Mouse (Mus musculus) ovary, postnatal 36 days (tissue): ENCODE data around the gene Vgll4.

Source experiments
- DNase-seq: peaks from one replicate; pipeline ENCODE4 v3.0.0; 2022; ENCODE audit warnings: low spot score, mixed read lengths

Vgll4 gene

GRCm38 (mm10) chr6:114918994-114919393 lies 50.8 kb downstream of the Vgll4 start:
- no peak for DNase-seq

- DNase-seq = no peak
Measured at GRCm38 (mm10) chr6:114917770-114918635, 51.8 kb downstream of the Vgll4 start.

GRCm38 (mm10) chr6:114917129-114917528 lies 52.7 kb downstream of the Vgll4 start:
- no peak for DNase-seq

DNA sequence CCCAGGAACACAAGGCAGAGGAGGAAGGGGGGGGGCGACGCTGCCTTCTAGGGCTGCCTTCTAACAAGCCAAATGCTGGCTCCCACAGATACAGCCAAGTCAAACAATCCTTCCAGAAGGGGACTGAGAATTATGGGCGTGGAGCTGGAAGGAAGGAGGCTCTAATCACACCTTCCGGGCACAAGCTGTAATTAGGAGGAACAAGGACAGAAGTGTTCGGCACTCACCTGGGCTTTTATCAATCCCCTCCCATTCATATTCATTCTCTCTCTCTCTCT lies 53.1 kb downstream of the Vgll4 start:
- no peak for DNase-seq

- DNase-seq = no peak
Measured at GRCm38 (mm10) chr6:114915915-114916714, 53.7 kb downstream of the Vgll4 start.

- DNase-seq = no peak
Measured at GRCm38 (mm10) chr6:114914041-114914716, 55.6 kb downstream of the Vgll4 start.

- no peak for DNase-seq
Measured at GRCm38 (mm10) chr6:114913142-114913541, 56.7 kb downstream of the Vgll4 start.

DNA sequence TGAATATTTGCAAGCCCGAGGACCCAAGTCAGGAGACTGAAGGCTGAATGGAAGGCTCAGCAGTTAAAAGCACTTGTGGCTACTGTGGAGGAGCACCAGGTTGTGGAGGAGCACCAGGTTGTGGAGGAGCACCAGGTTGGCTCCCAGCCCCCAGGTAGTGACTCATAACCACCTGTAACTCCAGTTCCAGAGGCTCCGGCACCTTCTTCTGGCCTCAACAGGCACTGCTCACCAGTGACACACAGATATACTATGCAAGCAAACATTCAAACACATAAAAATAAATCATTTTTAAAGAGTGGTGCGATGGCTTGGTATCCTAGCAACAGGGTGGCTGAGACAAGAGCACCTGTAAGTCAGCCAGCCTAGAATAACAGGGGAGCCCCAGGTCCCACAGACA lies 58.3 kb downstream of the Vgll4 start:
- no peak for DNase-seq

GRCm38 (mm10) chr6:114909801-114910200 lies 60.0 kb downstream of the Vgll4 start:
- no peak for DNase-seq

DNA sequence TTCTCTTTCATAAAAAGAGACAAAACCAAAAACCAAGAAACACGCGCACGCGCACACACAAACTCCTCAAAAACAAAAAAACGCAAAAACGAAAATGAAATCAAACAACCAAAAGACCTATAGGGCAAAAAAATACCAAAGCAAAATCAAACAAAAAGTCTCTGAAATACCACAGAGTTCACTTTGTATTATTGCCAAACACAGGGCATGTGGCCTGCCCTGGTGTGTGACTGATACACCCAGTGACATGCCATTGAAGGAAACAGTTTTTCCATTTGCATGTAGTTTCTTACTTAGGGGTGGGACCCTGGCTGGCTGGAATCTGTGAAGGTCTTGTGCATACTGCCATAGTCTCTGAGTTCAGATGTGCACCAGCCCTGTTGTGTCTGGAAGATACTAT lies 62.3 kb downstream of the Vgll4 start:
- DNase-seq = no peak

- no peak for DNase-seq
Measured at GRCm38 (mm10) chr6:114906209-114906608, 63.6 kb downstream of the Vgll4 start.

- no peak for DNase-seq
Measured at GRCm38 (mm10) chr6:114905253-114906028, 64.4 kb downstream of the Vgll4 start.

GRCm38 (mm10) chr6:114904818-114905217 lies 65.0 kb downstream of the Vgll4 start:
- no peak for DNase-seq

DNA sequence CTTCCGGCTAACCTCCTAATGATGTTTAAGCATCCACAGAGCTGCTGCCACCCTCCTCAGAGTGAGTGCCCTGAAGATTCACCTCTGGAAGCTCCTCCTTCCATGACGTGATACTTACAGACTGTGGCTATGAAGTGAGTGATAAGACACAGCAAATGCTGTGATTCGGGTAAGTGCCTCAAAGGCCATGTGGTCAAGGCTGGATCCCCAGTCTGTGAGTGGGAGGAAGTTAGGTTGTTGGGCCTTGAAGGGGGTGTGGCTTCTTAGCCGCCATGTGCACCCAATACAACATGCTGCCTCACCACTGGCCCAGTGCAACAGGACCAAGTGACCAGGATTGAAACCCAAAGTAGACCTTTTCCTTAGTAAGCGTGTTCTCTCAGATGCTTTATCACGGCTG lies 65.6 kb downstream of the Vgll4 start:
- DNase-seq = no peak

DNA sequence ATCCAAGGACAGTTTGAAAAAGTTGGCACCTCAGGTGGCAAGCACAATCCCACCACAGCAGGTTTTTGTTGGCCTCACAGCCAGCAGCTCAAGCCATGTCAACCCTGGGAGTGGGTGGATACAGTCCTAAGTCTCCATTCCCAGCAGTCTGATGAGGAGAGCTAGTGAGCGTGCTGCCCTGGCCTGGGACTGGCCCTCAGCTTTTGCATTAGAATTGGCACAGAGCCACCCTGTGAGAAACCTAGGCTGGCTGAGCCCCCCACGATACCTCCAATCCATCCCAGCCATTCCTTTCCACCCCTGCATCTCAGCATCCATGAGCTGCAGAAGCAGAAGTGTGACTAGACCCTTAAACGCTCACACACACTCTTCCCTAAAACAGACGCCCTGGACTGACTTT lies 67.9 kb downstream of the Vgll4 start:
- no peak for DNase-seq

DNA sequence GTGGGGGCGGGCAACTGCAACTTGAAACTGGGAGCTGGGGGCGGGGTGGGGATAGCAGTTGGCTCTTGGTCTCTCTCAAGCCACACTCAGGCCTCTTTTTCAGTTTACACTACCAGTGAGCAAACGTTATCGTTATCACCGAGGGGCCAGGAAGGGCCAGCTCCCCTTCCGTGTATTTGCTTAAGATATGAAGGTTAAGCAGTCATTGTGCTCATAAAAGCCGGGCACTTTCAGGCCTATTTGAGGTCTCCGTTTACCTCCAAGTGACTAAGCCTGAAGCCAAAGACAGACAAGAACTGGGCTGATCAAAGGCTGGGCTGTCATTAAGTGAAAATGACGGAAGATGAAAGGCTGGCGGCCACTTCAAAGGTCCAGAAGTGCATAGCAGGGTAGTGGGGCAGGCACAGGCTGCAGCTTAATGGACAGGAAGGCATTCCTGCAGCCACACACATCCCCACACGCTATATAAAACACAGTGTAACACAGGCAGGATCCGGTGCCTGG lies 68.4 kb downstream of the Vgll4 start:
- no peak for DNase-seq

DNA sequence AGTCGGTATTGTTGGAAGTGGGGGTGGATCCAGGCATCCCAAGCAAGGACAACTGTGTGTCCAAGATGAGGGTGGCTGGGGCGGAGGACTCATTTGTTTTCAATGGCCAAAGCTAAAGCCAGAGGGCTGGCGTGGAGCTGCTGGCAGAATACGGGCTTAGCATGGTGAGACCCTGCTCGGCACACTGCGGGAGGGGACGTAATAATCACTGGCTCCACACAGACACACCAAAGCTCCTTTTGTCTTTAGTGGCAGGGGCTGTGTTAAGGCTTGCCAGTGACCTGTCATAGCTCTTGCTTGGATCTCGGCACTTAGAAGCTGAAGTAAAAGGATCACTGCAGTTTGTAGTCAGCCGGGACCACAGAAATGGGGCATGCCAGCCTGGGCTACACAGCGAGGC lies 69.6 kb downstream of the Vgll4 start:
- no peak for DNase-seq

DNA sequence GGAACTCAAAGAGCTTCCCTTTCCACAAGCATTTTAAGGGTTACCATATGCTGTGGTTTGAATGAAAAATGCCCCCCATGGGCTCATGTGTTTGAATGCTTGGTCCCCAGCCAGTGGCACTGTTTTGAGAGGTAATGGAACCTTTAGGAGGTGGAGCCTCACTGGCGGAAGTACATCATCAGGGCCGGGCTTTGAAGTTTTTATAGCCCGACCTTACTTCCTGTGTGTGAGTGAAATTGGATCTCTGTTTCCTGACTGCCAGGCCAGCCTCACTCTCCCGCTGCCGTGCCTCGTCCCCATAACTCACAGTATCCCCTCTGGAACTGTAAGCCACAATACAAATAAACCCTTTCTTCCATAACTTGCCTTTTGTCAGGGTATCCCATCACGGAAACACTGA lies 70.1 kb downstream of the Vgll4 start:
- no peak for DNase-seq

- no peak for DNase-seq
Measured at GRCm38 (mm10) chr6:114898949-114899348, 70.8 kb downstream of the Vgll4 start.

- DNase-seq = no peak
Measured at GRCm38 (mm10) chr6:114896281-114896680, 73.5 kb downstream of the Vgll4 start.

DNA sequence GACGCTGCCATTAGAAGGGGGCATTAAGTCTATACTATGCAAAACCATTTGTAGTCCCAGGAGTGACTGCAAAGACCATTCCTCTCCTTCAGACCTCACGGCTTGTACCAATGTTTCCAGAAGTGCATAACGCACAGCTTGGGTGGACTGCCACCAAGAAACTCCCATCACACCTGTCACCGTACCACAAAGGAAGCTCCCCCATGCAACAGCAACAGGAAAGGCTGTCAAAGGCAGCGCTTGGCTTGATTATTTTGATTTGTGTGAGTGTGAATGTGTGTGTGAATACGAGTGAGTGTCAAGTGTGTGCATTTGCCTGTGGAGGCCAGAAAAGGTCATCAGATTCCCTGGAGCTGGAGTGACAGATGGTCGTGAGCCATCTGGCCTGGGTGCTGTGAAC lies 74.6 kb downstream of the Vgll4 start:
- no peak for DNase-seq

- no peak for DNase-seq
Measured at GRCm38 (mm10) chr6:114894548-114895106, 75.2 kb downstream of the Vgll4 start.
